13 mouse cellular contexts compared by ENCODE assay signal in genomic region chr2:84037304-84037703, GRCm38 (mm10). TPM values are rescaled to one million over a fixed set of nuclear protein-coding genes. Genes with fewer than 3 reads are reported as not detected.
DNase-seq lines count a peak whose midpoint lies in the region; ATAC-seq and TF ChIP-seq lines count a peak whose summit lies in the region.
"Had no signal": no experiment of that assay in that cellular context is flagged by ENCODE, and none has a peak within 500 bp of the region (broad histone marks: within the 10 kb centered on the region; RNA-seq: fewer than 3 reads in every experiment).

No protein-coding gene starts in this region.

- no peaks in the 10 kb centered on the region for H3K4me1 ChIP-seq in liver, adult 2 months (ENCODE audit: control insufficient read depth, insufficient read depth, low read length)
- H3K4me1 ChIP-seq: forebrain, embryonic 10.5 days had no signal

- H3K27ac ChIP-seq in liver, adult 2 months (replicated peaks; ENCODE audit: insufficient read depth, low read depth, low read length): no peak overlapping the region
- H3K27ac ChIP-seq: forebrain, embryonic 10.5 days had no signal

- ATAC-seq in frontal cortex, adult (ENCODE audit: low TSS enrichment): peak; percentile 67
- ATAC-seq in megakaryocyte-erythroid progenitor cell, adult 5-6 weeks (replicated peaks; ENCODE audit: low FRiP score, low TSS enrichment, poor library complexity, severe bottlenecking): peak; percentile 61; the same call in 1 of the 2 replicates
- ATAC-seq: CD4-positive, CD25-positive, alpha-beta regulatory T cell, adult 4 months; intestine, embryonic 16.5 days had no signal

- TF ChIP-seq POLR2A in liver, adult 2 months (IDR thresholded peaks at IDR 0.05; ENCODE audit: extremely low read depth, insufficient read depth, low read length): no peak

- H3K36me3 ChIP-seq in liver, adult 2 months (ENCODE audit: control insufficient read depth, insufficient read depth, low read length): no peaks in the 10 kb centered on the region
- H3K36me3 ChIP-seq: forebrain, embryonic 10.5 days had no signal

- H3K79me2 ChIP-seq in liver, adult 2 months (ENCODE audit: control insufficient read depth, insufficient read depth, low read length): no peaks in the 10 kb centered on the region

- no peak overlapping the region for H3K9ac ChIP-seq in liver, adult 2 months (ENCODE audit: low read depth, low read length)

- no peak for TF ChIP-seq CTCF in liver, adult 2 months (IDR thresholded peaks at IDR 0.05; ENCODE audit: low read depth, low read length)

- 9% methylated on average over 4 of the region's 4 CpGs for WGBS in liver, adult 2 months

- no peak overlapping the region for H3K4me3 ChIP-seq in liver, adult 2 months (ENCODE audit: insufficient read depth, low read depth, low read length)
- H3K4me3 ChIP-seq: forebrain, embryonic 10.5 days had no signal

- H3K27me3 ChIP-seq in liver, adult 2 months (ENCODE audit: control insufficient read depth, insufficient read depth, low read length): no peaks in the 10 kb centered on the region

- DNase-seq in frontal cortex, adult 2 months (ENCODE audit: extremely low spot score in 1 of 2, low spot score in 1 of 2): no peak
- DNase-seq in liver, adult 2 months (ENCODE audit: extremely low read depth, low read depth, low spot score): peak; percentile 23
- no peak for DNase-seq in liver
- peak; percentile 71 for DNase-seq in embryo, embryonic 10.5 days (ENCODE audit: low spot score)
- DNase-seq in frontal cortex, postnatal 25 days (ENCODE audit: low spot score in 2 of 2): no peak
- no peak for DNase-seq in layer of hippocampus, adult 11-12 months (ENCODE audit: low spot score)
- DNase-seq: thymus, adult 18-20 months had no signal

RNA-seq across cellular contexts. Expression of gene Gm13691, which starts 47.0 kb away (rescaled TPM):
- polyA plus RNA-seq in frontal cortex, adult 2 months (2012; rRNA removed): not detected in 2 replicates
- not detected in 2 replicates for total RNA-seq in liver, adult 2 months (2014; rRNA removed)
- not detected in 2 replicates for polyA plus RNA-seq in liver, adult 2 months (2012; rRNA removed)
- total RNA-seq in megakaryocyte-erythroid progenitor cell, adult 5-6 weeks (2014; fragmentation: Nextera tagmentation): not detected in 2 replicates
- not detected in 2 replicates for total RNA-seq in megakaryocyte-erythroid progenitor cell, adult 5-6 weeks (2017)
- polyA plus RNA-seq: CD4-positive, CD25-positive, alpha-beta regulatory T cell, adult 4 months; forebrain, embryonic 10.5 days; intestine, embryonic 16.5 days; lung, embryonic 16.5 days had no signal

RNA-seq across cellular contexts. Expression of gene Gm13697, which starts 52.8 kb away (rescaled TPM):
- not detected in 2 replicates for polyA plus RNA-seq in frontal cortex, adult 2 months (2012; rRNA removed)
- not detected in 2 replicates for total RNA-seq in liver, adult 2 months (2014; rRNA removed)
- not detected in 2 replicates for polyA plus RNA-seq in liver, adult 2 months (2012; rRNA removed)
- total RNA-seq in megakaryocyte-erythroid progenitor cell, adult 5-6 weeks (2014; fragmentation: Nextera tagmentation): 0.44 TPM in 1 of 2 replicates, not detected in the other
- not detected in 2 replicates for total RNA-seq in megakaryocyte-erythroid progenitor cell, adult 5-6 weeks (2017)
- polyA plus RNA-seq: CD4-positive, CD25-positive, alpha-beta regulatory T cell, adult 4 months; forebrain, embryonic 10.5 days; intestine, embryonic 16.5 days; lung, embryonic 16.5 days had no signal

RNA-seq across cellular contexts. Expression of gene Gm13694, which starts 58.6 kb away (rescaled TPM):
- not detected in 2 replicates for polyA plus RNA-seq in frontal cortex, adult 2 months (2012; rRNA removed)
- total RNA-seq in liver, adult 2 months (2014; rRNA removed): not detected in 2 replicates
- polyA plus RNA-seq in liver, adult 2 months (2012; rRNA removed): not detected in 2 replicates
- 0.44 TPM in 1 of 2 replicates, not detected in the other for total RNA-seq in megakaryocyte-erythroid progenitor cell, adult 5-6 weeks (2014; fragmentation: Nextera tagmentation)
- total RNA-seq in megakaryocyte-erythroid progenitor cell, adult 5-6 weeks (2017): not detected in 2 replicates
- polyA plus RNA-seq: CD4-positive, CD25-positive, alpha-beta regulatory T cell, adult 4 months; forebrain, embryonic 10.5 days; intestine, embryonic 16.5 days; lung, embryonic 16.5 days had no signal

Comparison
In these comparisons a context has a peak if more than half of its experiments do, and no peak if none do; other contexts are left out.
1. DNase-seq: peak in liver, adult 2 months (single experiment) and embryo, embryonic 10.5 days (single experiment); none in frontal cortex, adult 2 months (0 of 2), liver (single experiment), frontal cortex, postnatal 25 days (0 of 2) and layer of hippocampus, adult 11-12 months (single experiment).